Comparison of ENCODE assay signal across 26 mouse cellular contexts in the genomic region with DNA sequence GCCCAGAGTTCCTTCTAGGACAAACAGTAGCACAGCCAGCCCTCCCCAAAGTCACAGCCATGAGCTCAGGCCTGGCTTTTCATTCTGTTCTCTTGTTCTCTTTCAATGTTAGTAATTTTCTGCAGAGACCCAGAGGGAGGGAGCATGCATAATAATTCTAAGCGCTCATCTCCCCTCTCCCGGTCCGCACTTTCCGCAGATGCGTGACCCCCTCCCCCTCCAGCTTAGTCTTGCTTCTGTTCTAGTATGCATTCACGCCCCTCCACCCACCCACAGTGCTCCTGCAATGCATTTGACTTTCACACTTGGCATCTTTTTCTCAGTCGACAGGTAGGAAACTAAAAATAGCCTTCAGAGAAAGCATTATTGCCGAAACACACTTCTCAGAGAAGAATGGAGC. TPM values are rescaled to one million over a fixed set of nuclear protein-coding genes. Genes with fewer than 3 reads are reported as not detected.
"Had no signal": no experiment of that assay in that cellular context is flagged by ENCODE, and none has a peak within 500 bp of the region (broad histone marks: within the 10 kb centered on the region; RNA-seq: fewer than 3 reads in every experiment).

No protein-coding gene starts in this region.

- ATAC-seq: liver, postnatal 0 days; midbrain, embryonic 16.5 days had no signal

- H3K27me3 ChIP-seq: limb, embryonic 15.5 days; midbrain, embryonic 12.5 days; neural tube, embryonic 13.5 days had no signal

- H3K4me2 ChIP-seq: limb, embryonic 12.5 days; limb, embryonic 15.5 days; liver, embryonic 11.5 days; lung, embryonic 14.5 days; midbrain, embryonic 12.5 days; neural tube, embryonic 13.5 days; stomach, embryonic 15.5 days had no signal

- H3K4me3 ChIP-seq: limb, embryonic 12.5 days; limb, embryonic 15.5 days; midbrain, embryonic 12.5 days; myocyte; neural tube, embryonic 13.5 days; stomach, embryonic 15.5 days had no signal

- H3K36me3 ChIP-seq: limb, embryonic 12.5 days; limb, embryonic 15.5 days; midbrain, embryonic 12.5 days; neural tube, embryonic 13.5 days; stomach, embryonic 15.5 days had no signal

- H3K9me3 ChIP-seq: limb, embryonic 12.5 days; limb, embryonic 15.5 days; midbrain, embryonic 12.5 days; neural tube, embryonic 13.5 days; stomach, embryonic 15.5 days had no signal

- H3K9ac ChIP-seq: limb, embryonic 12.5 days; limb, embryonic 15.5 days; liver, embryonic 14.5 days; liver, postnatal 0 days; lung, embryonic 14.5 days; midbrain, embryonic 12.5 days; neural tube, embryonic 13.5 days; stomach, embryonic 15.5 days had no signal

- DNase-seq: kidney, adult 9 months; kidney, postnatal 14 days; kidney, postnatal 4 days; left cerebral cortex, postnatal 4 days; liver, postnatal 0 days; lung, embryonic 14.5 days; lung, postnatal 10 days; lung, postnatal 36 days; retina, postnatal 1 day; right cerebral cortex, postnatal 14 days; spleen, adult 18-20 months; thymus, adult 18-20 months; thymus, postnatal 36 days had no signal

- H3K4me1 ChIP-seq: stomach, embryonic 15.5 days had no signal

- H3K27ac ChIP-seq: limb, embryonic 12.5 days; liver, embryonic 14.5 days; midbrain, embryonic 12.5 days; neural tube, embryonic 13.5 days; stomach, embryonic 15.5 days had no signal

RNA-seq across cellular contexts. Expression of a gene that starts 21.1 kb away (rescaled TPM):
- total RNA-seq: megakaryocyte-erythroid progenitor cell, adult 5-6 weeks; monocyte, adult 5-6 weeks; neutrophil, adult 5-6 weeks had no signal
- polyA plus RNA-seq: limb, embryonic 12.5 days; liver, embryonic 11.5 days; midbrain, embryonic 12.5 days; neural tube, embryonic 13.5 days; stomach, embryonic 15.5 days; urinary bladder, adult 2 months had no signal

RNA-seq across cellular contexts. Expression of a gene that starts 29.4 kb away (rescaled TPM):
- total RNA-seq: megakaryocyte-erythroid progenitor cell, adult 5-6 weeks; monocyte, adult 5-6 weeks; neutrophil, adult 5-6 weeks had no signal
